Mouse (Mus musculus): ENCODE measurements at regions not wholly inside any gene's neighbourhood (a gene's known extent, or its start where the extent isn't known, plus 50 kb on each side); places are given as distances from the start of the nearest gene placed in this dataset.

DNA sequence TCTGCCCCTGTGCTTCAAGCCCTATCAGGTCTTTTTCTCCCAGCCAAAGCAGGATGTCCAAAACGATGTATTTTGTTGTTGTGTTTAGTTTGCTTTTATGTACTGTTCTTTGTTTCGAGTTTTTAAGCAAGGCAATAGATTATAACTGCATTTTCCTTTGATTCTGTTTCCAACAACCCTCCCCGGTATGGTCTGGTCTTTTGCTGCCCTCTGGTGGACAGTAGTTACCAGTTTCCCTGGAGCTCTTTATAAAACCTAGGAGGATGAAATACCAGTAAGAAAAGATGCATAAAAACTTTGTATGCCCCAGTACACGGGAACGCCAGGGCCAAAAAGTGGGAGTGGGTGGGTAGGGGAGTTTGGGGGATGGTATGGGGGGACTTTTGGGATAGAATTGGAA is 73.9 kb upstream of the Itm2a start:
- peak; percentile 73; the same call in 1 of the 2 replicates for ATAC-seq (ENCODE audit: low TSS enrichment)

- no peak for ATAC-seq (ENCODE audit: low TSS enrichment)
These were observed 66.1 kb upstream of the Itm2a start for GRCm38 (mm10) chrX:107469242-107469641.
